Mouse (Mus musculus) limb, embryonic 14.5 days (tissue): Measurements from ENCODE around the gene Mindy2. TPM values are rescaled to one million over a fixed set of nuclear protein-coding genes. Genes with fewer than 3 reads are reported as not detected.

ENCODE experiments used
- ATAC-seq: fragments of 200-750 bp; cut with Nextera tagmentation; 2 replicates; pipeline ENCODE4 v1.8.0; 2017; ENCODE audit warnings: low read depth, moderate number of reproducible peaks, moderate TSS enrichment; ENCODE audit not compliant: low FRiP score
- DNase-seq: peaks from one replicate; pipeline ENCODE4 v3.0.0-alpha.2; 2015; ENCODE audit warnings: low spot score
- H3K27ac ChIP-seq: fragments of 300-500 bp; sonication (generic); replicated peaks from 2 replicates; pipeline ENCODE4 v1.5.1; 2014; ENCODE audit warnings: low read depth, mild to moderate bottlenecking, low read length, moderate library complexity, mixed read lengths
- H3K27me3 ChIP-seq: fragments of 300-500 bp; sonication (generic); 2 replicates; pipeline ENCODE4 v1.6.1; 2014; ENCODE audit warnings: low read length, mixed read lengths; ENCODE audit not compliant: control insufficient read depth, insufficient read depth
- H3K36me3 ChIP-seq: fragments of 300-500 bp; sonication (generic); 2 replicates; pipeline ENCODE4 v1.6.1; 2014; ENCODE audit warnings: mild to moderate bottlenecking, low read length, moderate library complexity, mixed read lengths; ENCODE audit not compliant: control insufficient read depth, insufficient read depth
- H3K4me1 ChIP-seq: fragments of 300-500 bp; sonication (generic); 2 replicates; pipeline ENCODE4 v1.6.1; 2014; ENCODE audit warnings: antibody characterized with exemption, low read length, mixed read lengths; ENCODE audit not compliant: control insufficient read depth, insufficient read depth
- H3K4me2 ChIP-seq: fragments of 300-500 bp; sonication (generic); replicated peaks from 2 replicates; pipeline ENCODE4 v1.6.1; 2014; ENCODE audit warnings: low read depth, mild to moderate bottlenecking, low read length, moderate library complexity; ENCODE audit not compliant: severe bottlenecking
- H3K4me3 ChIP-seq: fragments of 300-500 bp; sonication (generic); replicated peaks from 2 replicates; pipeline ENCODE4 v1.5.1; 2014; ENCODE audit warnings: low read length
- H3K9ac ChIP-seq: fragments of 300-500 bp; sonication (generic); 2 replicates; pipeline ENCODE4 v1.6.1; 2014; ENCODE audit warnings: mild to moderate bottlenecking, low read depth, low read length, moderate library complexity; ENCODE audit not compliant: severe bottlenecking
- H3K9me3 ChIP-seq: fragments of 300-500 bp; sonication (generic); 2 replicates; pipeline ENCODE4 v1.6.1; 2016; ENCODE audit warnings: low read length; ENCODE audit not compliant: control insufficient read depth
- POLR2A ChIP-seq: fragments of 200-500 bp; IDR thresholded peaks from 2 replicates; pipeline ENCODE4 v1.8.0; 2012; ENCODE audit warnings: inconsistent platforms, mild to moderate bottlenecking, moderate library complexity, borderline replicate concordance; ENCODE audit not compliant: insufficient read depth, insufficient read length; ENCODE audit errors: extremely low read depth
- WGBS: fragments of 180-500 bp; shearing (Covaris S2); extraction: QIAGEN DNeasy Blood & Tissue Kit; methylation state at CpG from one replicate; pipeline ENCODE4 v1.1.7; 2014; 5-methylcytosine and 5-hydroxymethylcytosine counted together
- polyA plus RNA-seq, 2 experiments: library from polyadenylated mRNA; depleted of rRNA in 1 of 2; stranded (reverse) in 1 of 2; unstranded in 1 of 2; fragments of >200 nt; fragmentation: Nextera tagmentation in 1 of 2; extraction: Ambion mirVana in 1 of 2; gene quantifications; 2 replicates each; pipeline versions ENCODE4 v1.2.1 to v1.2.3; 2012 to 2014

Gene Mindy2
- polyA plus RNA-seq, 2 experiments = 6.3 to 13.0 TPM

GRCm38 (mm10) chr9:70671772-70672579, 15.0 kb upstream of the Mindy2 start:
- H3K4me1 ChIP-seq = no peaks in the 10 kb centered on the region
- WGBS = 47% methylated on average over 10 of the region's 10 CpGs
- no peak overlapping the region for H3K4me2 ChIP-seq
- H3K4me3 ChIP-seq = no peak overlapping the region
- no peak overlapping the region for H3K9ac ChIP-seq
- DNase-seq = no peak
- H3K36me3 ChIP-seq = no peaks in the 10 kb centered on the region
- ATAC-seq = no peak
- H3K9me3 ChIP-seq = no peaks in the 10 kb centered on the region
- no peaks in the 10 kb centered on the region for H3K27me3 ChIP-seq
- TF ChIP-seq POLR2A = no peak
- no peak overlapping the region for H3K27ac ChIP-seq

- H3K27me3 ChIP-seq = no peaks in the 10 kb centered on the region
- H3K9ac ChIP-seq = no peak overlapping the region
- no peak for DNase-seq
- H3K36me3 ChIP-seq = no peaks in the 10 kb centered on the region
- H3K4me2 ChIP-seq = no peak overlapping the region
- H3K9me3 ChIP-seq = no peaks in the 10 kb centered on the region
- no peak overlapping the region for H3K4me3 ChIP-seq
- ATAC-seq = no peak
- no peak overlapping the region for H3K27ac ChIP-seq
- 58% methylated on average over 6 of the region's 6 CpGs for WGBS
- no peak for TF ChIP-seq POLR2A
- H3K4me1 ChIP-seq = no peaks in the 10 kb centered on the region
These were observed 14.3 kb upstream of the Mindy2 start for GRCm38 (mm10) chr9:70671278-70671677.

GRCm38 (mm10) chr9:70670381-70670780, 13.4 kb upstream of the Mindy2 start:
- DNase-seq = no peak
- 89% methylated on average over 6 of the region's 6 CpGs for WGBS

GRCm38 (mm10) chr9:70669197-70669596, 12.2 kb upstream of the Mindy2 start:
- ATAC-seq (no peak), DNase-seq (no peak)
- Histone ChIP-seq H3K4me1 (no peaks in the 10 kb centered on the region), H3K36me3 (no peaks in the 10 kb centered on the region), H3K4me2 (no peak overlapping the region), H3K9ac (no peak overlapping the region), H3K9me3 (no peaks in the 10 kb centered on the region), H3K27me3 (no peaks in the 10 kb centered on the region), H3K4me3 (no peak overlapping the region), H3K27ac (no peak overlapping the region)
- WGBS = 57% methylated on average over 2 of the region's 2 CpGs
- no peak for TF ChIP-seq POLR2A

More at GRCm38 (mm10) chr9:70670381-70670780, 13.4 kb upstream of the Mindy2 start:
- Histone ChIP-seq H3K27ac (no peak overlapping the region), H3K4me1 (no peaks in the 10 kb centered on the region), H3K4me3 (no peak overlapping the region), H3K27me3 (no peaks in the 10 kb centered on the region), H3K36me3 (no peaks in the 10 kb centered on the region), H3K9ac (no peak overlapping the region), H3K4me2 (no peak overlapping the region), H3K9me3 (no peaks in the 10 kb centered on the region)
- no peak for ATAC-seq
- TF ChIP-seq POLR2A = no peak

- Histone ChIP-seq H3K9ac (no peak overlapping the region), H3K4me2 (no peak overlapping the region), H3K27ac (no peak overlapping the region), H3K9me3 (no peaks in the 10 kb centered on the region), H3K36me3 (no peaks in the 10 kb centered on the region), H3K4me3 (no peak overlapping the region), H3K4me1 (no peaks in the 10 kb centered on the region), H3K27me3 (no peaks in the 10 kb centered on the region)
- DNase-seq = no peak
- TF ChIP-seq POLR2A = no peak
- ATAC-seq = no peak
These were observed 11.1 kb upstream of the Mindy2 start for GRCm38 (mm10) chr9:70668048-70668447.
